Mouse (Mus musculus): ENCODE measurements around the gene Clspn.

The Clspn gene

DNA sequence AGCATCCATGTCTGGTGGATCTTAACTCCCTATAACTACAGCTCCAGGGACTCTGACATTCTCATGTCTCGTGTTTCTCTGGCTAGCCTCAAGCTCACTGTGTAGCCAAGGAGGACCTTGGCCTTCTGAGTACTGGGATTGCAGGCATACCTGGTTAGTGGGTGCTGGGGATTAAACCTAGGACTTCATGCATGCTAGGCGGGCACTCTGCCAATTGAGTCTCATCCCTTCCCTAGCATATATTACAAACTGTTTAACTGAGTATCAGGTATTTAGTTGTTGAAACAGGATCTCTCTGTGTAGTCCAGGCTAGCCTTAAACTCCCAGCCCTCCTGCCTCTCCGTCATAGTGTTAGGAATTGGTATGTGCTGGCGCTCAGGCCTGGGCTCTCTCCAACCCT is 10.5 kb downstream of the Clspn start:
- DNase-seq = no peak

DNA sequence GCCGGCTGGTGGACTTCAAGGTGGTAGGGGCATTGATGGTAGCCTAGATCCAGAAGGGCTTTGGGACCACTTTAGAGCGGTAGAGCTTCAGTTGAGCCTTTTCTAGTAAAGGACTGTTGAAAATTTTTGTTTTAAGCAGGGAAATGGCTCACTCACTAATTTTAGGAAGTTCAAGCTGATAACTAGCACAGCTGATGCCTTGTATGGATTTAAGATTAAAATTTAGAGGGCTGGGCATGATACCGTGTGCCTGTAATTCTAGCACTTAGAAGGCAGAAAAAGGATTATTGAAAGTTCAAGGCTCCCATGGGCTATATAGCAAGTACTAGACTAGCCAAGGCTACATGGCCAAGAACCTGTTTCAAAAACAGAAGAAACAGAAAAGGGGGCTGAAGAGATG is 13.0 kb downstream of the Clspn start:
- DNase-seq = no peak

GRCm38 (mm10) chr4:126576281-126576680 is 19.5 kb downstream of the Clspn start:
- no peak for DNase-seq

DNA sequence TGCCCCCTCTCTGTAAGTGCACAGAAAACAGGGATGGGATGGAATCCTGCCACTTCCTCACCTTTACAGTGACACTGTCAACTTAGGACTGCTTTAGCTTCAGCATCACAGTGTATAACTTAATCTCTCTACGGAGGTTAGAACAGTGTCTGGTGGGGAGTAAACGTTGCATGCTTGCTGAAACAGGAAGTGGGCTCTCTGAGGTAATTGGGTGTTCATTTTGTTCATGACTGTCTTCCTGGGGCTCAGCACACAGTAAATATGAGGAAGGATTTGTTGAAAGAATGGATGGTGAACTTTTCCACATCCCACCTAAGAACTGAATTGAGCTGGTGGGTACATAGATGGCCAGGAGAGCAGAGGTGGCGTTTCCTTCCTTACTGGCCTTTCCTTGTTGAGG is 21.2 kb downstream of the Clspn start:
- DNase-seq = no peak

GRCm38 (mm10) chr4:126579077-126579476 is 22.3 kb downstream of the Clspn start:
- no peak for DNase-seq

GRCm38 (mm10) chr4:126585739-126586138 is 29.0 kb downstream of the Clspn start:
- DNase-seq = no peak

DNA sequence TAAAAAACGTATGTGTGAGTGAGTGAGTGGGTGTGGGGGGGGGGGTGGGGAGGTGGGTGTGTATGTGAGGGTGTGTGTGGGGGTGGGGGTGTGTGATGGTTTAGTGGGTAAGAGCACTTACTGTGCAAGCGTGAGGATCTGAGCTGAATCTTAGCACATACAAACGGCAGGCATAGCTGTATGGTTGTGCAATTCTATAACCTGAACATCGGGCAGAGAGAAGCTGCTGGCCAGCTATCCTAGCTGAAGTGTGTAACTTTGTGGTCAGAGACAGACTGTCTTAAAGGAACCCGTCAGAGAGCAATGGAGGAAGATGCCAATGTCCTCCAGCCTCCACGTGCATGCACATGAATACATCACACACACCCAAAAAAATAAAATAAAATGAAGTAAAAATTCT is 35.3 kb downstream of the Clspn start:
- no peak for DNase-seq

GRCm38 (mm10) chr4:126599971-126600754 is 43.4 kb downstream of the Clspn start:
- DNase-seq = peak; percentile 66

DNA sequence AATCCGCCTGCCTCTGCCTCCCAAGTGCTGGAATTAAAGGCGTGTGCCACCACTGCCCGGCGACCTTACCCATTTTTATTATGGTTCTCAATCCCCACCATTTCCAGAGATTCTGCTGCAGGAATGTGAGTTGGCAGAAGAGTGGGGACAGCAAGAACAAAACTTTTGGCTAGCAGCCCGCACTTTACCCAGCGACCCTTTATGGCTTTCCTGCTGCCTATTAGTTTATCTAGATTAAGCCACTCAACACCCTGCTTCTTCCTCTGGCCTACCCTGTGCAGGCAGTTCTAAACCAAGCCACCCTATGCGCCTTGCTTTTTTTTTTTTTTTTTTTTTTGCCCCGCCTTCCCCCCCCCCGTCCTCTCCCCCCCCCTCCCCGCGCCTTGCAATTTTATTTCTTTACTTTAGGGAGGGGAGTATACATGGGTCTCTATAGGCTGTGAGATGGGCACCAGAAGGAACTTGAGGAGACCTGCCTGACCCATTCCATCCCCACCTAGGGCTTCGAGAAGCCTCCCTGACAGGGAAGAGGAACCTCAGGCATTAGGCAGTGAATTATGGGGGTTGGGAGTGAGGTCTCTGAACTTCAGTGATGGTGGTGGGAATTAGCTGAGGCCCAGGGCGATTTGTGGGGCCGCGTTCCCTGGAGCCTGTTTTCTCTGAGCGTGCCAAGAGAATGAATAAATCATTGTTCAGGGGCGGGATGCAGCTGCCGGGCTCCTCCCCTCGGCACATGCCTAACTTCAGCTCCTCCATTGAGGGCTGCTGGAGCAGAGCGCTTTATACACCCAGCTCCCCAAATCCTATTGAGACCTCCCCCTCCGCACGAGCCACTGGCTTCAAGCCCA is 45.1 kb downstream of the Clspn start:
- no peak for DNase-seq

GRCm38 (mm10) chr4:126602445-126602762 is 45.7 kb downstream of the Clspn start:
- DNase-seq = no peak

DNA sequence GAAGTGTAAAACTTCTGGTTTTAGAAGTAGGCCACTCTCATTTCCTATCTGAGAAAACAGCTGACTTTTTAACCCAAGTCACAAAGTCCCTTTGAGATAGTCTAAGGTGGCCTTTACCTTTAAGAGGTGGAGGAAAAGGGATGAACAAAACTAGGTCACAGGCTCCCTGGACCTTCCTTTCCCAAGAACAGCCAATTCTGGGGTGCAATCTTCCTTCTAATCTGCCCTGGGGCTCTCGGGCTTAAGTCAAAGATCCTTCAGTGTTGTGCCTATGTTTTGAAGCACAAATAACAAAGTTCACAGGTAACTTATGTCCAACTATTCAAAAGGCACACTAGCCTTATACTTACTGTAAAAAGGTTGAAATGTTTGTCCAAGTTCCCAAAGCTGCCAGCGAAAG is 47.4 kb downstream of the Clspn start:
- DNase-seq = no peak

DNA sequence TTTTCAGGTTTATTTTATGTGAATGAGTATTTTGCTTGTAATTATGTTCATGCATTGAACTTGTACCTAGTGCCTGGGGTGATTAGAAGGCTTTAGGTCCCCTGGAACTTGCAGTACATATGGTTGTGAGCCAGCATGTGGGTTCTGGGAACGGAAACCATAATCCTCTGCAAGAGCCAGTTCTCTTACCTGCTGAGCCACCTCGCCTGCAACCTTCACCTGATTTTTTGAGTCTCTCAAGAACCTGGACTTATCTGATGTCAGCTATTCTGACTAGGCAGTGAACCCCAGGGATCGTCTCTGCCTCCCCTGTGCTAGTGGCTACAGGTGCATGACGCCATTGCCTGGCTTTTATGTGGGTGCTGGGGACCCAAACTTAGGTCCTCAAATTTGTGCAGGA is 49.0 kb downstream of the Clspn start:
- DNase-seq = no peak

DNA sequence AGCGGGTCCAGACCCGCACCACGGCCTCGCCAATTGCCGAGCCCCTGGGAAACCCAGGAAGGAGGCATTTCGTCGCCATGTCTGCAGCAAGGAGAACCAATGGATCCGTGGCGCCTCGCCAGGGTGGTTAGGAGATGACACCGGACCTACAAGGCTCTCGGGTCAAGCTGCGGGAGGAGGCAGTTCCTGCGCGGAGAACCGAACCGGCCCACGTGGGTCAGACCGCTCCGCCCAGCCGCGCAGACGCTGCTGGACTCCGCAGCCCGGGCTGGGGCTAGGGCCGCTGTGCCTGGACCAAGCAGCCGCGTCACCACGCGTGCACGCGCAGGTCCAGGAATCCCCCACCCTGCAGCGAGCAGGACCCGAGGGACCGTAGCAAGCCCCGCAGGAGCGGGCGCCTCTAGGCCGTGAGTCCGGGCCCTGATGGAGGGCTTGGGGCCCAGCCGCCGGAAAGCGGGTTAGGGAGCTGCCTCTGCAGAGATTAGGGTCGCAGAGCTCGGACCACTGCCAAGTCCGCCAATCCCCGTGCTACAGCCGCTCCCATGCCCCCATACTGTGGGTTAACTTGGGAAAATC is 53.0 kb downstream of the Clspn start, which contains the start of gene 5730409E04Rik:
5730409E04Rik (plus strand) TSS at position 213 of the 576 bp plus-strand sequence.
- peak; percentile 92 for DNase-seq

DNA sequence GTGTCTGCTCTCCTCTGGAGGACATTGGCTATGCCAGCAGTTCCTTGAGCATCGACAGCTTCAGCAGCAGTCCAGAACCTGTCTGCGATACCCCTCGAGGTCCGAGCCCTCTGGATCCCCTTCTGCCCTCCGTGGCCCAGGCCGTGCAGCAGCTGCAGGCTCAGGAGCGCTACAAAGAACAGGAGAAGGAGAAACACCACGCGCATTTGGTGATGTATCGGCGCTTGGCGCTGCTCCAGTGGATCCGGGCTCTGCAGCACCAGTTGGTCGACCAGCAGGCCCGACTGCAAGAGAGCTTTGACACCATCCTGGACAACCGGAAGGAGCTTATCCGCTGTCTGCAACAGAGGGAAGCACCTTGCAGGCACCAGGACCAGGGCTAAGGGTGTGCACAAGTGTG is 55.3 kb downstream of the Clspn start:
- DNase-seq = peak; percentile 40

- DNase-seq = no peak
Observed at GRCm38 (mm10) chr4:126616312-126616711, 59.6 kb downstream of the Clspn start.

DNA sequence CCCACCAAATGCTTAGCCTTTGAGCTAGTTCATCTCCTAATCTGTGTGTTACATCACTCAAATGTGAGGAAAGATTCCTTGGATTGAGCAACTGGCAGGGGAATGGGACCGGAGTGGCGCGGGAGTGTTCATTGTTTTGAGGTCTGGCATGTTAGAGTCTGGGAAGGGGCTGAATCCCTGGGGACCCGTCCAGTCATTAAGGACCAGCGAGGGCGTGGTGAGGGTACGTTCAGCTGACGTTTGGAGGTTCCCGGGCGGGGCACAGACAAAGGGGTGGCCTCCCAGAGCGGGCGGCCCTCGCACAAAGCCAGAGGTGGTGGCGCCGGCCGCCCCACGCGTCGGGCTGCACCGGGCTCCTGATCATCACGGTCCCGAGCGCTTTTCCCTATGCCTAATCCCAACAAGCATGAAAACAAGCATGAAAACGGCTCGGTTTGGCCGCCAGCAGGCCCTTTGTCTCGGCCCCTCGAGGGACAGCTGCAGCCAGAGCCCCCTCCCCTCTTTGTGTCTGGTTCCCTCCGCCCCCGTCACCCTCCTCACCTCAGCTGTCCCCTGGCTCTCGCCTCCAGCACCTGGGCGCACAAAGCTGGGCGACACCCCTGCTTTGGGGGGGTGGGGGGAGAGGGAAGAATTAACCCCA is 63.1 kb downstream of the Clspn start:
- no peak for DNase-seq

DNA sequence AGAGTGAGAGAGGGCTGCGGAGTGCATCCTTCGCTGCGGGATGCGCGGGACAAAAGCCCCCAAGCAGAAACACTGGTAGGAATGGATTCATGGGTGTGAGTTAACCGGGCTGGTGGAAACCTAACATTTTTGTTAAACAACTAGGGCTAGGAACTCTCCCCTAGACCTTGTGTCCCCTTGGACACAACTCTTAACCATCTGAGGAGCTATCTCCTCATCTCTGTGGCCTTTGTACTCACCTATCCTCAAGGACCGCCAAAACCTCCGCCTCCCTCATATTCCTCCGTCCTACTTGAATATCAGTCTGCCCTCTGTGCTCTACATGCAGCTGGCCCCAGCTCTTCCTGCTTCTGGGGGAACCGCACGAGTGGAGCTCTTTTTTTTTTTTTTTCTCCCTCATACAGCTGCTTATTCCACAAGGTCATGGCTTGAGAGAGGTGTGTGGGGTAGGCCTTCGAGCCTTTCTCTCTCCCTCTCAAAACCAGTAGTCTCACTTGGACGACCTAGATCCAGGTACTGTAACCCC is 63.7 kb downstream of the Clspn start:
- no peak for DNase-seq

GRCm38 (mm10) chr4:126627021-126627681 is 70.4 kb downstream of the Clspn start:
- DNase-seq = no peak

DNA sequence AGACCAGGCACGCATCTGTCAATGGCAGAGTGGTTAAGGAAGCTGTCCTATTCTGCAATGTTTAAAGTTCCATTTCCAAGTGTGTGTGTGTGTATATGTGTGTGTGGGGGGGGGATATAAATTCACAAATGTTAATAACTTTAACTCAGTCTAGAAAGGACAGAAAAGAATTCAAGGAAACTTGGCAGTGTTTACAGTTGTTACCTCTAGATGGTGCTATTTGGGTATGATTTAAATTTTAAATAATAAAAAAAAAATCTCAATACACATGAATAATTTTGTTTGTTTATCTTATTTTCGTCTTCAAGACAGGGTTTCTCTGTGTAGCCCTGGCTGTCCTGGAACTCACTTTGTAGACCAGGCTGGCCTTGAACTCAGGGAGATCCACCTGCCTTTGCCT is 75.2 kb downstream of the Clspn start:
- DNase-seq = no peak

- no peak for DNase-seq
Observed at GRCm38 (mm10) chr4:126632668-126633067, 75.9 kb downstream of the Clspn start.

DNA sequence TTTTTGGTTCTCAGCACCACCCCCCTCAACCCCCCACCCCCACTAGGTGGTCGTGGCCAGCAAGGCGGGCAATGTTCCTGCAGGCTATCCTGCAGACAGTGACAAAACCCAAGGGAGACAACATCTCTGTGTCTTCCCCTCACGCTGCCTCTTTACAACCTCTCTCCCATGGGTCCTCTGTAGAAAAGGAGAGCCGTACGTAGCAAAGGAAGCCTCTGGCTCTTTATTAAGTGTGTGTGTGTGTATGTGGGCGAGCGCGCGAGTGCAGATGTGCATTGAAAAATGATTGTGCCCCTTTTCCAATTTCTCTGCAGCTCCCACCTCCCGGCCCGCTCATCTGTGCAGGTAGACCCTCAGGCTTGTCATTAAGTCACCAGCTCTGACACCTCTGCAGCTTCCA is 79.6 kb downstream of the Clspn start:
- no peak for DNase-seq

GRCm38 (mm10) chr4:126637446-126637845 is 80.7 kb downstream of the Clspn start:
- DNase-seq = no peak

- no peak for DNase-seq
Observed at GRCm38 (mm10) chr4:126639339-126639738, 82.6 kb downstream of the Clspn start.

Data from cerebellum, adult 8-10 months (tissue).